Mouse (Mus musculus) megakaryocyte progenitor cell, adult 5-6 weeks (primary cell): ENCODE data around the gene Snx32. TPM values are rescaled to one million over a fixed set of nuclear protein-coding genes. Genes with fewer than 3 reads are reported as not detected.
A peak's percentile ranks its signal among the peaks of the same experiment; 100 is the strongest.
"Not testable (repeated sequence)": the region's sequence is repeated elsewhere in the genome, so short reads cannot be mapped to it uniquely, and the experiment has no call there.

Experiments
- ATAC-seq: replicated peaks from 2 replicates; pipeline ENCODE4 v1.8.0; 2016; ENCODE audit warnings: mild to moderate bottlenecking, moderate TSS enrichment, inconsistent platforms; ENCODE audit not compliant: poor library complexity
- total RNA-seq, 2 experiments: library from RNA; stranded (forward) in 1 of 2; stranded (reverse) in 1 of 2; fragments of 157-497, 149-512 nt in 1 of 2; fragments of 200-1000 nt in 1 of 2; gene quantifications; 2 replicates each; pipeline versions ENCODE4 v1.2.3 to v1.2.4; 2015 to 2017

Gene Snx32
- total RNA-seq, 2 experiments from 2014 or later = 1.9 to 2.8 TPM

DNA sequence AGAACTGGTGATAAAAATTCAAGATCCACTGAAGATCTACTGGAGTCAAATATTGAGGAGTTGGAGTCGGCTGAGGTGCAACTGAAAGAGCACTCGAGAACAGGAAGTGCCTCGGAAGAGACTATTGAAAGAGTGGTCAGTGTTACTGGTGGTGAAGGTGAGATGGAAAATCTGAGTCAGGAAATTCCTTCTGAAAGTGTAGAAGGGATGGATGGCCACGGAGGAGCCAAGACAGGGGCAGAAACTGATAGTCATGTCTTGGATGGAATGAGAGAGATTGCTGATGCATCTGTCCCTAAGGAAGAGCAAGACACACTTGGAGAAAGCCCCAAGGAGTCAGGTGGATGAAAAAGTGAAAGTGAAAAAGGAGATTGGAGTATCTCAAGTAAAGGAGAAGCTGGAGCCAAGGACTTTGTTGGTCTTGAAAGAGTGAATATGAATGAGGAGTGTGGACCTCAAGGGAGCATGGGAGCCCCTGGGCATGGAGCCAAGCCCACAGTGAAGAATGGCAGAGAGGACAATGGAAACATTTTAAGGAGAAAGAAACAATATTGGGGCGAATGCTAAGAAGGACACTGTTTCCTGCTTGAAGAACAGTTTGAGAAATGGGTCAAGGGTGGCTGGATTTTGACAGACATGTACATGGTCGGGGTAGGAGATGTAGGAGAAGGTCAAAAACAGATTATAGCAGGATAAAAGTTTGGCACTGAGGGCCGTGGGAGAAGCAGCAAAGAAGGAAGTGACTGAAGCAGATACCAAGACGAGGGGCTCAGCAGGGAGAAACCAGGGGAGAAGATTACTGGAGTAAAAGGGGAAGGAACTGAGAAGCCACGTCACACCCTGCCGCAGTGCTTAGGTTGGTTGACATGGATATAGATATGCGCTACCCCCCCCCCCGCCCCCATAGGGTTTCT, 2.0 kb upstream of the Snx32 start:
- ATAC-seq = peak; percentile 64

GRCm38 (mm10) chr19:5511074-5511632, 815 bp upstream of the Snx32 start:
- ATAC-seq = no peak

DNA sequence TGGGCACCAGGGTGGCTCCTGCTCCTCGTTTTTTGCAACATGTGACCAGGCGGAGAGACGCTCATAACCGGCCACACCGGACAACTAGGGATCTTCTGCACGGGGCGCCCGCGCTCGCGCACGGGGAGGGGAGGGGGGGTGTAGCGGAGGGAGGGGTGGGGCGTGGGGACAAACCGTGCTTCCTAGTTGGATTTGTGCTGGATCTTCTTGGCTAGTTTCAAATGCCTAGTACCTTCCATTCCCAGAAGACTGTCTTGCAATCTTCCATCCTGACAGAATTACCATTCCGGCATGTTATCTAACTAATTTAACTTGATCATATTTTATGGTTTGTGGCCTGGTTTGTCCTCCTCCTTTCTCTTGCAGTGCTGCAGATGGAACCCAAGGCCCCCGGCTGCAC, 6.7 kb downstream of the Snx32 start, which contains the start of gene 1700020D05Rik:
Gene 1700020D05Rik, minus strand, starts transcription at position 101 of the 400 bp plus-strand sequence.
- ATAC-seq = no peak

- ATAC-seq = no peak
These were observed 9.9 kb downstream of the Snx32 start for GRCm38 (mm10) chr19:5500330-5500875.

- ATAC-seq = no peak
These were observed 14.3 kb downstream of the Snx32 start for GRCm38 (mm10) chr19:5496052-5496370.

- ATAC-seq = no peak
These were observed 14.8 kb downstream of the Snx32 start for GRCm38 (mm10) chr19:5495353-5496051.

GRCm38 (mm10) chr19:5494314-5494713, 16.0 kb downstream of the Snx32 start:
- ATAC-seq = no peak

DNA sequence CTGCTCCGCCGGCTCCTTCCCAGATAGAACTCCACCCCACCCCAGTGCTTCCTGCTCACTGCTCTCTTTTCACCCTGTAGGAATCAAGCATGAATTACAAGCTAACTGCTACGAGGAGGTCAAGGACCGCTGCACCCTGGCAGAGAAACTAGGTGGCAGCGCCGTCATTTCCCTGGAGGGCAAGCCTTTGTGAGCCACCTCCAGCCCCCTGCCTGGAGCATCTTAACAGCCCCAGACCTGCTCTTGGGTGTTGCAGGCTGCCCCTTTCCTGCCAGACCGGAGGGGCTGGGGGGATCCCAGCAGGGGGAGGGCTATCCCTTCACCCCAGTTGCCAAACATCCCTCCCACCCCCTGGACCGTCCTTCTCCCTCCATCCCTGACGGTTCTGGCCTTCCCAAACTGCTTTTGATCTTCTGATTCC, 17.0 kb downstream of the Snx32 start:
- ATAC-seq = not testable (repeated sequence)

- no peak for ATAC-seq
These were observed 17.7 kb downstream of the Snx32 start for GRCm38 (mm10) chr19:5492641-5493040.

- peak; percentile 33 for ATAC-seq
These were observed 19.2 kb downstream of the Snx32 start for GRCm38 (mm10) chr19:5490898-5491708.

GRCm38 (mm10) chr19:5490313-5490897, 19.9 kb downstream of the Snx32 start, which contains the start of gene Cfl1:
Gene Cfl1, plus strand, starts transcription at chr19:5490455.
- peak; percentile 49 for ATAC-seq

- not testable (repeated sequence) for ATAC-seq
These were observed 20.6 kb downstream of the Snx32 start for GRCm38 (mm10) chr19:5489721-5490120.

GRCm38 (mm10) chr19:5488878-5489571, 21.3 kb downstream of the Snx32 start:
- peak; percentile 59 for ATAC-seq

DNA sequence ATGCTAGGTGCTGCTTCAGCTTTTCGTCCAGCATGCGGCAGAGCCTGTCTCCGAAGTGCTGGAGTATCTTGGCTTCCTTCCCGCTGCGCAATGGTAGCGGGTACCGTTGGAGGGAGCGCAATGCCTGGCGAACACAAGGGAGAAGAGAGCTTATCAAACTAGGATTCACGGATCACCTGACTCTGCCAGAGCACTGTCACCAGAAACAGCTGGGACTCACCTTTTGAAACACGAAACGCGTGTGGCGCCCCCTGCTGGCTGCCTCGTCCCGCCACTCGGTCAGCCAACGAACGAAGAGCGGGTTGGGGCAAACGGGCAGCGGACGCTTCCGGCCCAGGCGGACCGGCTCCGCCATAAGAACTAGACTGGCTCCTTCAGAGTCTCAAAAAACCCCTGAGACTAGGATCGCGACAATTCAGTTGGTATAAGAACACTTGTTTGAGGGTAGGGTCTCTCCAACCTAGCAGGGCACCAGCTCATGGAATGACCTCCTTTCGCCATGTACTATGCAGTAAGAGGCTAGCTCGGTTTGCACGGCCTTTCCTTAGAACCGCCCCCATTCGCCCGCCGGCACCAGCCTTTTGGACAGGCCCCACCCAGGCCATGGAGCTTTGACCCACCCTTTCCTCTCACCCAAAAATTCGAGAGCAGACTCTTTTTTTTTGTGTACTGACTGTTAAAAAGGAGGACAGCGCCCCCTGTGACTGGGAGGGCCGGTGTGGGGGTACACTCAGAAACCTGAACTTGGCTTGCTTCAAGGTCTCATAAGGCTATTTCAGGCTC, 22.4 kb downstream of the Snx32 start, which contains the start of gene Mus81:
Gene Mus81, minus strand, starts transcription at position 635 of the 783 bp plus-strand sequence.
- ATAC-seq = peak; percentile 51

DNA sequence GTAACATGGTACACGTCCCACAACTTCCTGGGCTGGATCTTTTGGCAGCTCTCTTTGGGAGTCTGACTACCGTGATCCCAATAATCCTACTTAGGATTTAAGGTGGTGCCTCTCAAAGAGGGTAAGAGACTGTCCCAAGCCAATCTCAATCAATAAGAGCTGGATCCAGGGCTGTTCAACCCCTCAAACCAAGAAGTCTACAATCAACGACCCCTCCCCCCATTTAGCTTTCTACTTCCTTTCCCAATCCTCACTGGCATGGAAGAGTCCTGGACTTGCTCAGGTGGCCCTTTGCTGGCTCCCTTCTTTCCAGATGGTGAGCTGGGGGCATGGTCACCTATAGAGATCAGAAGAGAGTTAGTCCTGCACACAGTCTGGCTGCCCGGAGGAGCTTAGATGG, 23.6 kb downstream of the Snx32 start:
- ATAC-seq = no peak

- no peak for ATAC-seq
These were observed 24.1 kb downstream of the Snx32 start for GRCm38 (mm10) chr19:5486286-5486685.

- no peak for ATAC-seq
These were observed 24.5 kb downstream of the Snx32 start for GRCm38 (mm10) chr19:5485821-5486220.

- no peak for ATAC-seq
These were observed 25.0 kb downstream of the Snx32 start for GRCm38 (mm10) chr19:5485371-5485770.

GRCm38 (mm10) chr19:5484496-5484895, 25.8 kb downstream of the Snx32 start:
- no peak for ATAC-seq
